Mouse (Mus musculus) midbrain, embryonic 11.5 days (tissue): ENCODE measurements around the gene Tmem74b. TPM values are rescaled to one million over a fixed set of nuclear protein-coding genes. Genes with fewer than 3 reads are reported as not detected.

Experiments
- ATAC-seq: fragments of 200-750 bp; cut with Nextera tagmentation; 2 replicates; pipeline ENCODE4 v1.8.0; 2017; ENCODE audit warnings: moderate TSS enrichment, moderate library complexity; ENCODE audit not compliant: low FRiP score
- DNase-seq: peaks from one replicate; pipeline ENCODE4 v3.0.0; 2015; ENCODE audit warnings: low spot score; ENCODE audit errors: missing footprints
- H3K27ac ChIP-seq: fragments of 300-500 bp; sonication (generic); 2 replicates; pipeline ENCODE4 v1.5.1; 2014; ENCODE audit warnings: low read depth, low read length
- H3K27me3 ChIP-seq: fragments of 300-500 bp; sonication (generic); 2 replicates; pipeline ENCODE4 v1.6.1; 2014; ENCODE audit warnings: mild to moderate bottlenecking, low read length, moderate library complexity, mixed read lengths; ENCODE audit not compliant: control insufficient read depth, insufficient read depth
- H3K36me3 ChIP-seq: fragments of 300-500 bp; sonication (generic); 2 replicates; pipeline ENCODE4 v1.6.1; 2014; ENCODE audit warnings: mild to moderate bottlenecking, low read length, moderate library complexity, mixed read lengths; ENCODE audit not compliant: control insufficient read depth, insufficient read depth
- H3K4me1 ChIP-seq: fragments of 300-500 bp; sonication (generic); 2 replicates; pipeline ENCODE4 v1.6.1; 2014; ENCODE audit warnings: low read length; ENCODE audit not compliant: control insufficient read depth, insufficient read depth
- H3K4me2 ChIP-seq: fragments of 300-500 bp; sonication (generic); 2 replicates; pipeline ENCODE4 v1.6.1; 2014; ENCODE audit warnings: mild to moderate bottlenecking, moderate library complexity
- H3K4me3 ChIP-seq: fragments of 300-500 bp; sonication (generic); 2 replicates; pipeline ENCODE4 v1.5.1; 2014; ENCODE audit warnings: low read depth, low read length
- H3K9ac ChIP-seq: fragments of 300-500 bp; sonication (generic); 2 replicates; pipeline ENCODE4 v1.6.1; 2014; ENCODE audit warnings: low read length
- H3K9me3 ChIP-seq: fragments of 300-500 bp; sonication (generic); 2 replicates; pipeline ENCODE4 v1.6.1; 2016; ENCODE audit warnings: low read length; ENCODE audit not compliant: control insufficient read depth
- WGBS: fragments of 180-500 bp; shearing (Covaris S2); extraction: QIAGEN DNeasy Blood & Tissue Kit; methylation state at CpG from one replicate; pipeline ENCODE4 v1.1.7; 2014; 5-methylcytosine and 5-hydroxymethylcytosine counted together
- polyA plus RNA-seq: library from polyadenylated mRNA; unstranded; fragments of >200 nt; fragmentation: Nextera tagmentation; extraction: Ambion mirVana; gene quantifications from 2 replicates; pipeline ENCODE4 v1.2.1, GENCODE M21; 2014

Tmem74b gene
- polyA plus RNA-seq, 1 experiment from 2014 or later = 5.4 TPM

GRCm38 (mm10) chr2:151702146-151702850 is 490 bp downstream of the Tmem74b start:
- H3K4me3 ChIP-seq = peak overlapping the region; percentile 69
- no peaks in the 10 kb centered on the region for H3K9me3 ChIP-seq
- ATAC-seq = peak; percentile 90
- no peak for DNase-seq
- peak overlapping the region; percentile 86 for H3K9ac ChIP-seq
- peaks cover 16% of the 10 kb centered on the region; the same call in 1 of the 2 replicates for H3K27me3 ChIP-seq
- H3K36me3 ChIP-seq = no peaks in the 10 kb centered on the region
- H3K4me2 ChIP-seq = peak overlapping the region; percentile 99
- under 1% methylated on average over 81 of the region's 97 CpGs for WGBS
- H3K4me1 ChIP-seq = peaks cover 4% of the 10 kb centered on the region; the same call in 1 of the 2 replicates
- no peak overlapping the region for H3K27ac ChIP-seq

GRCm38 (mm10) chr2:151702851-151703190 is 1.0 kb downstream of the Tmem74b start:
- peak overlapping the region; percentile 99 for H3K4me2 ChIP-seq

GRCm38 (mm10) chr2:151712647-151713046 is 10.8 kb downstream of the Tmem74b start:
- peaks cover 6% of the 10 kb centered on the region for H3K36me3 ChIP-seq
- WGBS = 37% methylated on average over 3 of the region's 3 CpGs
- no peaks in the 10 kb centered on the region for H3K4me1 ChIP-seq
- no peak overlapping the region for H3K4me2 ChIP-seq
- no peak overlapping the region for H3K27ac ChIP-seq
- H3K9ac ChIP-seq = no peak overlapping the region
- DNase-seq (peak; percentile 86), ATAC-seq (no peak)
- H3K9me3 ChIP-seq = no peaks in the 10 kb centered on the region
- H3K4me3 ChIP-seq = no peak overlapping the region
- no peaks in the 10 kb centered on the region for H3K27me3 ChIP-seq

More at GRCm38 (mm10) chr2:151702851-151703190, 1.0 kb downstream of the Tmem74b start:
- Histone ChIP-seq H3K4me1 (peaks cover 4% of the 10 kb centered on the region; the same call in 1 of the 2 replicates), H3K9me3 (no peaks in the 10 kb centered on the region), H3K27ac (no peak overlapping the region), H3K27me3 (peaks cover 16% of the 10 kb centered on the region; the same call in 1 of the 2 replicates), H3K4me3 (peak overlapping the region; percentile 69), H3K36me3 (no peaks in the 10 kb centered on the region), H3K9ac (peak overlapping the region; percentile 86)
- WGBS = 0% methylated on average over 17 of the region's 17 CpGs
- peak; percentile 53 for ATAC-seq
- DNase-seq = peak; percentile 93

GRCm38 (mm10) chr2:151715526-151715925 is 13.7 kb downstream of the Tmem74b start:
- no peaks in the 10 kb centered on the region for H3K9me3 ChIP-seq
- no peaks in the 10 kb centered on the region for H3K4me1 ChIP-seq
- no peak overlapping the region for H3K4me3 ChIP-seq
- H3K27me3 ChIP-seq = no peaks in the 10 kb centered on the region
- ATAC-seq = no peak
- no peak overlapping the region for H3K9ac ChIP-seq
- no peak for DNase-seq
- 95% methylated on average over 4 of the region's 4 CpGs for WGBS
- no peak overlapping the region for H3K4me2 ChIP-seq
- peaks cover 16% of the 10 kb centered on the region for H3K36me3 ChIP-seq
- no peak overlapping the region for H3K27ac ChIP-seq

GRCm38 (mm10) chr2:151716318-151717055 is 14.7 kb downstream of the Tmem74b start:
- DNase-seq (no peak), ATAC-seq (no peak)
- Histone ChIP-seq H3K4me3 (no peak overlapping the region), H3K9me3 (no peaks in the 10 kb centered on the region), H3K27me3 (no peaks in the 10 kb centered on the region), H3K9ac (no peak overlapping the region), H3K4me2 (no peak overlapping the region), H3K36me3 (peaks cover 16% of the 10 kb centered on the region), H3K4me1 (no peaks in the 10 kb centered on the region), H3K27ac (no peak overlapping the region)
- WGBS = 95% methylated on average over 2 of the region's 2 CpGs

- no peak overlapping the region for H3K27ac ChIP-seq
- H3K9ac ChIP-seq = no peak overlapping the region
- H3K4me3 ChIP-seq = no peak overlapping the region
- H3K9me3 ChIP-seq = no peaks in the 10 kb centered on the region
- no peak for DNase-seq
- H3K36me3 ChIP-seq = peaks cover 19% of the 10 kb centered on the region
- H3K27me3 ChIP-seq = no peaks in the 10 kb centered on the region
- H3K4me2 ChIP-seq = no peak overlapping the region
- ATAC-seq = no peak
- 94% methylated on average over 2 of the region's 2 CpGs for WGBS
- no peaks in the 10 kb centered on the region for H3K4me1 ChIP-seq
These were observed 22.3 kb downstream of the Tmem74b start for GRCm38 (mm10) chr2:151724094-151724493.

- H3K9ac ChIP-seq = no peak overlapping the region
- DNase-seq = no peak
- WGBS = 83% methylated on average over 8 of the region's 8 CpGs
- H3K27me3 ChIP-seq = no peaks in the 10 kb centered on the region
- H3K36me3 ChIP-seq = peaks cover 9% of the 10 kb centered on the region; the same call in 1 of the 2 replicates
- no peak overlapping the region for H3K4me2 ChIP-seq
- no peak overlapping the region for H3K4me3 ChIP-seq
- no peak for ATAC-seq
- no peaks in the 10 kb centered on the region for H3K9me3 ChIP-seq
- H3K27ac ChIP-seq = no peak overlapping the region
- no peaks in the 10 kb centered on the region for H3K4me1 ChIP-seq
These were observed 31.5 kb downstream of the Tmem74b start for GRCm38 (mm10) chr2:151733151-151733865.

GRCm38 (mm10) chr2:151735422-151735821 is 33.6 kb downstream of the Tmem74b start:
- H3K36me3 ChIP-seq = peaks cover 2% of the 10 kb centered on the region; the same call in 1 of the 2 replicates
- ATAC-seq = no peak
- no peak overlapping the region for H3K4me3 ChIP-seq
- H3K9ac ChIP-seq = no peak overlapping the region
- DNase-seq = no peak
- 93% methylated on average over 6 of the region's 6 CpGs for WGBS
- H3K4me1 ChIP-seq = peaks cover 11% of the 10 kb centered on the region
- H3K27me3 ChIP-seq = no peaks in the 10 kb centered on the region
- no peak overlapping the region for H3K27ac ChIP-seq
- H3K9me3 ChIP-seq = no peaks in the 10 kb centered on the region
- no peak overlapping the region for H3K4me2 ChIP-seq
